Mouse (Mus musculus) kidney, adult 2 months (tissue): ENCODE measurements around the gene Jmjd6.

Source experiments
- CTCF ChIP-seq: fragments of 200-500 bp; conservative IDR thresholded peaks from 2 replicates; pipeline ENCODE4 v1.5.1; 2011; ENCODE audit warnings: low read depth, mild to moderate bottlenecking, control low read depth, low read length, moderate library complexity, mixed read lengths; ENCODE audit not compliant: insufficient read depth, insufficient read length
- POLR2A ChIP-seq: fragments of 200-500 bp; IDR thresholded peaks from one replicate; pipeline ENCODE4 v1.6.1; 2011; ENCODE audit warnings: low read depth, low read length, control low read depth

GRCm38 (mm10) chr11:116880839-116881238 is 37.6 kb upstream of the Jmjd6 start:
- TF ChIP-seq CTCF = no peak
- no peak for TF ChIP-seq POLR2A
